Mouse (Mus musculus): ENCODE results near the gene Ankrd65.

DNA sequence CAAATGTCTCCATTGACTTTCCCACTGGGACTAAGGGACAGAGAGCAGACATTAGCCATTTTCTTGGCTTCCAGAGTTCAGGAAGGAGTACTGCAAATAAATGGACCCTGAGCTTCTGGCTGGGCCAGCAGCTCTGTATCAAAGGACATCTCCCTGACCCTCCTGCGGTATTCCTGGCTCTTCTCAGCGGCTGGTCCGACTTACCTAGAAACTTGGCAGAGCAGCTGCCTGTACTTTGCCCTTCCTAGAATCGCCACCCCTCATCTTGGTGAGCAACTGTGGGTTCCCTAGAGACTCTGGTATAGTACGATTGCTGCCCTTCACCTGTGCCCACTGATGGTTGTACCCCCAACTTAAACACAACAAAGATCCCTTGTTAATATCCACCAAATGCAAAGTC, 53.0 kb downstream of the Ankrd65 start:
- no peak for TF ChIP-seq POLR2A (IDR thresholded peaks at IDR 0.05; ENCODE audit: borderline replicate concordance, low read depth, low read length)
- TF ChIP-seq CTCF (IDR thresholded peaks at IDR 0.05; ENCODE audit: low read depth, low read length), result no peak

All from bone marrow macrophage, adult 2 months (primary cell).